Mouse (Mus musculus): ENCODE measurements around the gene Hs1bp3. TPM values are rescaled to one million over a fixed set of nuclear protein-coding genes. Genes with fewer than 3 reads are reported as not detected.

Gene Hs1bp3
- polyA plus RNA-seq (2016; fragmentation: Nextera tagmentation; extraction: Ambion mirVana): 16.5 and 18.3 TPM in 2 replicates

GRCm38 (mm10) chr12:8313270-8313771 lies at the start of gene Hs1bp3:
Gene Hs1bp3, plus strand, starts transcription at chr12:8313432.
- peaks cover 8% of the 10 kb centered on the region for H3K36me3 ChIP-seq
- no peak within 1 kb of the TSS for H3K27ac ChIP-seq (ENCODE audit: poor library complexity, severe bottlenecking)
- H3K9me3 ChIP-seq (replicated peaks): no peaks in the 10 kb centered on the region
- peaks cover 18% of the 10 kb centered on the region for H3K4me1 ChIP-seq (replicated peaks)
- WGBS: under 1% methylated on average over 38 of the region's 38 CpGs
- peak; percentile 78 for ATAC-seq (ENCODE audit: insufficient number of reproducible peaks, low FRiP score)
- H3K27me3 ChIP-seq (replicated peaks): peaks cover 25% of the 10 kb centered on the region
- H3K9ac ChIP-seq: peak within 1 kb of the TSS; percentile 74
- H3K4me2 ChIP-seq: peak within 1 kb of the TSS; percentile 83
- H3K4me3 ChIP-seq: peak within 1 kb of the TSS; percentile 63

GRCm38 (mm10) chr12:8266311-8266710 lies 46.9 kb upstream of the Hs1bp3 start:
- Histone ChIP-seq H3K9ac (no peak overlapping the region), H3K4me2 (no peak overlapping the region), H3K27ac (ENCODE audit: poor library complexity, severe bottlenecking) (no peak overlapping the region), H3K4me3 (no peak overlapping the region), H3K9me3 (replicated peaks) (no peaks in the 10 kb centered on the region), H3K36me3 (peaks cover 6% of the 10 kb centered on the region), H3K4me1 (replicated peaks) (peaks cover 20% of the 10 kb centered on the region), H3K27me3 (replicated peaks) (no peaks in the 10 kb centered on the region)
- no peak for ATAC-seq (ENCODE audit: insufficient number of reproducible peaks, low FRiP score)
- 62% methylated on average over 7 of the region's 7 CpGs for WGBS

GRCm38 (mm10) chr12:8269627-8270026 lies 43.6 kb upstream of the Hs1bp3 start:
- peaks cover 6% of the 10 kb centered on the region for H3K36me3 ChIP-seq
- H3K4me2 ChIP-seq: no peak overlapping the region
- H3K27me3 ChIP-seq (replicated peaks): no peaks in the 10 kb centered on the region
- no peak overlapping the region for H3K27ac ChIP-seq (ENCODE audit: poor library complexity, severe bottlenecking)
- no peak overlapping the region for H3K9ac ChIP-seq
- no peak overlapping the region for H3K4me3 ChIP-seq
- H3K9me3 ChIP-seq (replicated peaks): no peaks in the 10 kb centered on the region
- no peak for ATAC-seq (ENCODE audit: insufficient number of reproducible peaks, low FRiP score)
- peaks cover 23% of the 10 kb centered on the region for H3K4me1 ChIP-seq (replicated peaks)
- WGBS: 90% methylated on average over 11 of the region's 11 CpGs

GRCm38 (mm10) chr12:8271405-8271804 lies 41.8 kb upstream of the Hs1bp3 start:
- H3K27ac ChIP-seq (ENCODE audit: poor library complexity, severe bottlenecking): no peak overlapping the region
- no peaks in the 10 kb centered on the region for H3K27me3 ChIP-seq (replicated peaks)
- WGBS: 63% methylated on average over 2 of the region's 2 CpGs
- H3K9me3 ChIP-seq (replicated peaks): no peaks in the 10 kb centered on the region
- H3K9ac ChIP-seq: no peak overlapping the region
- 0 out of 2 replicates have a peak, but pooled peaks have one; percentile 33 for ATAC-seq (ENCODE audit: insufficient number of reproducible peaks, low FRiP score)
- H3K4me3 ChIP-seq: no peak overlapping the region
- no peak overlapping the region for H3K4me2 ChIP-seq
- peaks cover 9% of the 10 kb centered on the region for H3K36me3 ChIP-seq
- H3K4me1 ChIP-seq (replicated peaks): peaks cover 13% of the 10 kb centered on the region

GRCm38 (mm10) chr12:8273471-8274171 lies 39.6 kb upstream of the Hs1bp3 start:
- no peaks in the 10 kb centered on the region for H3K9me3 ChIP-seq (replicated peaks)

GRCm38 (mm10) chr12:8275424-8275823 lies 37.8 kb upstream of the Hs1bp3 start:
- H3K4me2 ChIP-seq: no peak overlapping the region
- peaks cover 25% of the 10 kb centered on the region for H3K4me1 ChIP-seq (replicated peaks)
- WGBS: 89% methylated on average over 4 of the region's 4 CpGs
- H3K9me3 ChIP-seq (replicated peaks): no peaks in the 10 kb centered on the region
- no peaks in the 10 kb centered on the region for H3K27me3 ChIP-seq (replicated peaks)
- H3K4me3 ChIP-seq: no peak overlapping the region
- peaks cover 12% of the 10 kb centered on the region for H3K36me3 ChIP-seq
- ATAC-seq (ENCODE audit: insufficient number of reproducible peaks, low FRiP score): no peak
- no peak overlapping the region for H3K9ac ChIP-seq
- H3K27ac ChIP-seq (ENCODE audit: poor library complexity, severe bottlenecking): no peak overlapping the region

More at GRCm38 (mm10) chr12:8273471-8274171, 39.6 kb upstream of the Hs1bp3 start:
- WGBS: 57% methylated on average over 6 of the region's 6 CpGs
- Histone ChIP-seq H3K9ac (no peak overlapping the region), H3K27me3 (replicated peaks) (no peaks in the 10 kb centered on the region), H3K36me3 (peaks cover 15% of the 10 kb centered on the region), H3K4me3 (no peak overlapping the region), H3K4me1 (replicated peaks) (peaks cover 17% of the 10 kb centered on the region), H3K27ac (ENCODE audit: poor library complexity, severe bottlenecking) (peak overlapping the region; percentile 68; the same call in 1 of the 2 replicates), H3K4me2 (no peak overlapping the region)
- 0 out of 2 replicates have a peak, but pooled peaks have one; percentile 15 for ATAC-seq (ENCODE audit: insufficient number of reproducible peaks, low FRiP score)

- Histone ChIP-seq H3K4me3 (no peak overlapping the region), H3K36me3 (peaks cover 34% of the 10 kb centered on the region), H3K9me3 (replicated peaks) (no peaks in the 10 kb centered on the region), H3K4me1 (replicated peaks) (peaks cover 26% of the 10 kb centered on the region), H3K9ac (no peak overlapping the region), H3K4me2 (no peak overlapping the region), H3K27me3 (replicated peaks) (no peaks in the 10 kb centered on the region), H3K27ac (ENCODE audit: poor library complexity, severe bottlenecking) (no peak overlapping the region)
- 69% methylated on average over 15 of the region's 15 CpGs for WGBS
- peak; percentile 76 for ATAC-seq (ENCODE audit: insufficient number of reproducible peaks, low FRiP score)
Measured at GRCm38 (mm10) chr12:8281225-8282017, 31.8 kb upstream of the Hs1bp3 start.

- H3K9ac ChIP-seq: no peak overlapping the region
- no peak overlapping the region for H3K4me2 ChIP-seq
- no peaks in the 10 kb centered on the region for H3K27me3 ChIP-seq (replicated peaks)
- H3K4me1 ChIP-seq (replicated peaks): peaks cover 6% of the 10 kb centered on the region; the same call in 1 of the 2 replicates
- H3K36me3 ChIP-seq: peaks cover 25% of the 10 kb centered on the region
- no peaks in the 10 kb centered on the region; the same call in 1 of the 2 replicates for H3K9me3 ChIP-seq (replicated peaks)
- H3K4me3 ChIP-seq: no peak overlapping the region
- no peak overlapping the region for H3K27ac ChIP-seq (ENCODE audit: poor library complexity, severe bottlenecking)
- 52% methylated on average over 3 of the region's 3 CpGs for WGBS
- ATAC-seq (ENCODE audit: insufficient number of reproducible peaks, low FRiP score): no peak
Measured at GRCm38 (mm10) chr12:8287970-8288369, 25.3 kb upstream of the Hs1bp3 start.

- H3K27me3 ChIP-seq (replicated peaks): peaks cover 4% of the 10 kb centered on the region; the same call in 1 of the 2 replicates
- no peak for ATAC-seq (ENCODE audit: insufficient number of reproducible peaks, low FRiP score)
- no peaks in the 10 kb centered on the region for H3K4me1 ChIP-seq (replicated peaks)
- WGBS: 87% methylated on average over 6 of the region's 6 CpGs
- no peak overlapping the region for H3K27ac ChIP-seq (ENCODE audit: poor library complexity, severe bottlenecking)
- H3K4me3 ChIP-seq: no peak overlapping the region
- no peak overlapping the region for H3K4me2 ChIP-seq
- no peaks in the 10 kb centered on the region; the same call in 1 of the 2 replicates for H3K9me3 ChIP-seq (replicated peaks)
- H3K36me3 ChIP-seq: peaks cover 17% of the 10 kb centered on the region
- H3K9ac ChIP-seq: no peak overlapping the region
Measured at GRCm38 (mm10) chr12:8289099-8289498, 24.1 kb upstream of the Hs1bp3 start.

GRCm38 (mm10) chr12:8289499-8289898 lies 23.7 kb upstream of the Hs1bp3 start:
- no peaks in the 10 kb centered on the region; the same call in 1 of the 2 replicates for H3K9me3 ChIP-seq (replicated peaks)
- WGBS: 84% methylated on average over 8 of the region's 8 CpGs
- no peak for ATAC-seq (ENCODE audit: insufficient number of reproducible peaks, low FRiP score)
- no peak overlapping the region for H3K9ac ChIP-seq
- no peak overlapping the region for H3K4me3 ChIP-seq
- H3K27ac ChIP-seq (ENCODE audit: poor library complexity, severe bottlenecking): no peak overlapping the region
- no peaks in the 10 kb centered on the region for H3K4me1 ChIP-seq (replicated peaks)
- H3K36me3 ChIP-seq: peaks cover 13% of the 10 kb centered on the region
- H3K4me2 ChIP-seq: no peak overlapping the region
- H3K27me3 ChIP-seq (replicated peaks): peaks cover 8% of the 10 kb centered on the region
